Mouse (Mus musculus): ENCODE measurements around the gene Prdm16. TPM values are rescaled to one million over a fixed set of nuclear protein-coding genes. Genes with fewer than 3 reads are reported as not detected.

Prdm16 gene
- polyA plus RNA-seq, 1 experiment: 6.0 TPM

- WGBS: 5% methylated on average over 6 of the region's 6 CpGs
- TF ChIP-seq POLR2A (IDR thresholded peaks at IDR 0.05; ENCODE audit: borderline replicate concordance, insufficient read depth, low read length) (no peak), CTCF (IDR thresholded peaks at IDR 0.05; ENCODE audit: borderline replicate concordance, insufficient read depth, low read depth, low read length) (peak; percentile 84)
- no peaks in the 10 kb centered on the region; the same call in 1 of the 2 replicates for H3K4me1 ChIP-seq (ENCODE audit: control insufficient read depth, insufficient read depth, low read length)
- peak; percentile 46 to 68 for DNase-seq
- no peak overlapping the region for H3K4me3 ChIP-seq (replicated peaks; ENCODE audit: insufficient read depth, low read depth, low read length)
- no peak overlapping the region for H3K27ac ChIP-seq (ENCODE audit: insufficient read depth, low read length)
- H3K27me3 ChIP-seq (ENCODE audit: control insufficient read depth, insufficient read depth, low read length): no peaks in the 10 kb centered on the region
These were observed 307.8 kb downstream of the Prdm16 start for GRCm38 (mm10) chr4:154328836-154329235.

- DNase-seq: no peak
- Histone ChIP-seq H3K27ac (ENCODE audit: insufficient read depth, low read length) (no peak overlapping the region), H3K4me1 (ENCODE audit: control insufficient read depth, insufficient read depth, low read length) (no peaks in the 10 kb centered on the region; the same call in 1 of the 2 replicates), H3K27me3 (ENCODE audit: control insufficient read depth, insufficient read depth, low read length) (no peaks in the 10 kb centered on the region), H3K4me3 (replicated peaks; ENCODE audit: insufficient read depth, low read depth, low read length) (no peak overlapping the region)
- WGBS: 5% methylated on average over 20 of the region's 20 CpGs
- TF ChIP-seq POLR2A (IDR thresholded peaks at IDR 0.05; ENCODE audit: borderline replicate concordance, insufficient read depth, low read length) (no peak), CTCF (IDR thresholded peaks at IDR 0.05; ENCODE audit: borderline replicate concordance, insufficient read depth, low read depth, low read length) (no peak)
These were observed 308.2 kb downstream of the Prdm16 start for GRCm38 (mm10) chr4:154328431-154328830.

DNA sequence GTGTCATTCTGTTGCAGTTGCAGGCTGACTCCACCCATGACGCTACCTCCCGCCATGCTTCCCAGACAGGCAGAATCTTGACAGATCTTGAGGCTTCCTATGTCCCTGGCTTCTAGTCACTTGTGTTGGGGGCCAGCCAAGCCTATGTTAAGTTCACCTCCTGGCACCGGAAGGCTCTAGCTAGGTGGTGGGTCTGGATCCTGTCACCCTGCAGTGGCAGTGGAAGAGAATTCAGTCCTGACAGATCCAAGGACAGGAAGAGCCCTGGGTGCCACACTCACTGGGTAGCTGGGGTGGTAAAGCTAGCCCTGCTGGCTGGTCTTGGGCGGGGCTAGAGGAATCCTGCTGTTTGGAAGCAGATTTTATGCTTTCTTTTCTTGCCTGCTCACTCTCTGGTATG is 311.3 kb downstream of the Prdm16 start:
- no peaks in the 10 kb centered on the region; the same call in 1 of the 2 replicates for H3K4me1 ChIP-seq (ENCODE audit: control insufficient read depth, insufficient read depth, low read length)
- no peak for DNase-seq
- no peaks in the 10 kb centered on the region for H3K27me3 ChIP-seq (ENCODE audit: control insufficient read depth, insufficient read depth, low read length)
- WGBS: 37% methylated on average over 4 of the region's 4 CpGs
- TF ChIP-seq POLR2A (IDR thresholded peaks at IDR 0.05; ENCODE audit: borderline replicate concordance, insufficient read depth, low read length) (no peak), CTCF (IDR thresholded peaks at IDR 0.05; ENCODE audit: borderline replicate concordance, insufficient read depth, low read depth, low read length) (no peak)
- H3K27ac ChIP-seq (ENCODE audit: insufficient read depth, low read length): no peak overlapping the region
- H3K4me3 ChIP-seq (replicated peaks; ENCODE audit: insufficient read depth, low read depth, low read length): no peak overlapping the region

GRCm38 (mm10) chr4:154313622-154313967 is 323.1 kb downstream of the Prdm16 start:
- Histone ChIP-seq H3K27ac (ENCODE audit: insufficient read depth, low read length) (no peak overlapping the region), H3K27me3 (ENCODE audit: control insufficient read depth, insufficient read depth, low read length) (no peaks in the 10 kb centered on the region), H3K4me3 (replicated peaks; ENCODE audit: insufficient read depth, low read depth, low read length) (no peak overlapping the region), H3K4me1 (ENCODE audit: control insufficient read depth, insufficient read depth, low read length) (no peaks in the 10 kb centered on the region; the same call in 1 of the 2 replicates)
- WGBS: 23% methylated on average over 11 of the region's 11 CpGs
- TF ChIP-seq POLR2A (IDR thresholded peaks at IDR 0.05; ENCODE audit: borderline replicate concordance, insufficient read depth, low read length): no peak
- no peak for TF ChIP-seq CTCF (IDR thresholded peaks at IDR 0.05; ENCODE audit: borderline replicate concordance, insufficient read depth, low read depth, low read length)
- DNase-seq: no peak

DNA sequence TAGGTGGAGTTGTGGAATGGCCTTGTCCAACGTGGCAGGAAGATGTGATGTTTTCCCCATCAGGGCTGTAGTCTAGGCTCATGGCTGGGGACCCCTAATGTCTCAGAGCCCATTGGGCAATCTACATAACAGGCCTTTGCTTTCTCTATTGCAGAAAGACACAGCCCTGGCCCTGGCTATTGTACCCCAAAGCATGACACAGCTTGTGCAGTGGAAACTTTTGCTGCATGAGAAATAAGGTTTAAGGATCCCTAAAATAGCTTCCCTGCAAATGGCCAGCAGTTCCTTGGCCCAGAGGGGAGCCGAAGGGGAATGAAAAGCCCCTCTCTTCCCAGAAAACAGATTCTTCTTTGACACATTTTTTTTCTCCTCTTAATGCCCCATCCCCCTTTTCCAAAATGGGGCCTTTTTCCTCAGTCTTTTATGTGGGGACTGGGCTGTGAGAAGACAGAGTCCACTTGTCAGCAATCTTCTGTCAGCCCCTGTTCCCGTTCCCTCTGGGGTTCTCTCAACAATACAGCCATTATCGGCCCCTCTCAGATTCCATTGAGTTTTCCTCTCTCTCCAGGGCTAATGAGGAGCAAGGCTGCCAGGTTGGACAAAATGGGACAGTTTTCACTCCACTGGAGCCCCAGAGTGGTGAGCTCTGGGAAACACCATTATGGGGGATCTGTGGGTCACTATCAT is 323.6 kb downstream of the Prdm16 start:
- Histone ChIP-seq H3K4me1 (ENCODE audit: control insufficient read depth, insufficient read depth, low read length) (no peaks in the 10 kb centered on the region; the same call in 1 of the 2 replicates), H3K4me3 (replicated peaks; ENCODE audit: insufficient read depth, low read depth, low read length) (no peak overlapping the region), H3K27me3 (ENCODE audit: control insufficient read depth, insufficient read depth, low read length) (no peaks in the 10 kb centered on the region), H3K27ac (ENCODE audit: insufficient read depth, low read length) (no peak overlapping the region)
- TF ChIP-seq POLR2A (IDR thresholded peaks at IDR 0.05; ENCODE audit: borderline replicate concordance, insufficient read depth, low read length) (no peak), CTCF (IDR thresholded peaks at IDR 0.05; ENCODE audit: borderline replicate concordance, insufficient read depth, low read depth, low read length) (no peak)
- WGBS: 48% methylated on average over 4 of the region's 4 CpGs
- peak in 1 of 2 experiments; percentile 12 for DNase-seq

- 98% methylated on average over 2 of the region's 2 CpGs for WGBS
- no peaks in the 10 kb centered on the region; the same call in 1 of the 2 replicates for H3K4me1 ChIP-seq (ENCODE audit: control insufficient read depth, insufficient read depth, low read length)
- no peaks in the 10 kb centered on the region for H3K27me3 ChIP-seq (ENCODE audit: control insufficient read depth, insufficient read depth, low read length)
- no peak for DNase-seq
- no peak overlapping the region for H3K4me3 ChIP-seq (replicated peaks; ENCODE audit: insufficient read depth, low read depth, low read length)
- TF ChIP-seq CTCF (IDR thresholded peaks at IDR 0.05; ENCODE audit: borderline replicate concordance, insufficient read depth, low read depth, low read length) (no peak), POLR2A (IDR thresholded peaks at IDR 0.05; ENCODE audit: borderline replicate concordance, insufficient read depth, low read length) (no peak)
- H3K27ac ChIP-seq (ENCODE audit: insufficient read depth, low read length): no peak overlapping the region
These were observed 324.4 kb downstream of the Prdm16 start for GRCm38 (mm10) chr4:154312143-154312812.

DNA sequence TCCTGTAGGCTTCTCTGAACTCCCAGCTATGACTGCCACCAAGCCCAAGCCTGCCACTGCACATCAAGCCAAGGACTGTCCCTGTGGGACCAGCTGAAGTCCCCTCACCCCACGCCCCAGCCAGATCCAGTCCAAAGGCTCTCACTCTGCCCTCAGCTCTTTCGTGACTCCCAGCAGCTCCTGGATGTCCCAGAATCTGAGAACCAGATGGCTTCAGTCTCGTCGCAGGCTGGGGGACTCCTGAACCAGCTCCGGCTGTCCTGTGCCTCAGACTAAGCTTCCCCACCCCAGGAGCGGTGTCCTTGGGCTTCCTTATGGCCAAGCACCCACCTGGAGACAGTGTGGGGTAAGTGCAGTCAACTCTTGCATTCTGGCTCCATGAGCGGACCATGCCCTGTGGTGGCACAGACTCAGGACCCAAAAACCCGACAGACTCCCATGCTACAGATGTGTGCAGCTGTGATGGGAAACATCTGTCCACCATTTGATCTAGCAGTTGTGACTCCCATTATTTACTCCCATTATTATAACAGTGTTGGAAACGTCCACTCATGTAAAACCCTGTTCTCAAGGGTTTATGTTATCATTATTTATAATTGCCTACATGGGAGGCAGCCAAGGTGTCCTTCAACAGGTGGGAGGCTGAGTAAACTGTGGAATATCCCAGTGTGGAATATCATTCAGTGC is 326.0 kb downstream of the Prdm16 start:
- Histone ChIP-seq H3K27ac (ENCODE audit: insufficient read depth, low read length) (no peak overlapping the region), H3K27me3 (ENCODE audit: control insufficient read depth, insufficient read depth, low read length) (no peaks in the 10 kb centered on the region), H3K4me3 (replicated peaks; ENCODE audit: insufficient read depth, low read depth, low read length) (no peak overlapping the region), H3K4me1 (ENCODE audit: control insufficient read depth, insufficient read depth, low read length) (no peaks in the 10 kb centered on the region; the same call in 1 of the 2 replicates)
- 74% methylated on average over 9 of the region's 9 CpGs for WGBS
- TF ChIP-seq CTCF (IDR thresholded peaks at IDR 0.05; ENCODE audit: borderline replicate concordance, insufficient read depth, low read depth, low read length) (no peak), POLR2A (IDR thresholded peaks at IDR 0.05; ENCODE audit: borderline replicate concordance, insufficient read depth, low read length) (no peak)
- no peak for DNase-seq

Data from cerebellum, adult 2 months (tissue).